Mouse (Mus musculus): ENCODE results near the gene Fam83e.

GRCm38 (mm10) chr7:45720413-45721233 is at the start of gene Fam83e:
- TF ChIP-seq POLR2A (IDR thresholded peaks at IDR 0.05; ENCODE audit: insufficient read length, low read depth) (no peak), TCF3 (IDR thresholded peaks at IDR 0.05; ENCODE audit: insufficient read length, low read depth) (no peak), MAX (IDR thresholded peaks at IDR 0.05; ENCODE audit: low read depth) (no peak), USF1 (IDR thresholded peaks at IDR 0.05; ENCODE audit: low read depth) (no peak)

Measured in myocyte (in vitro differentiated cells).